In genomic region chr3:135485128-135485899, GRCm38 (mm10) we compare ENCODE assay signal across 8 mouse cellular contexts. TPM values are rescaled to one million over a fixed set of nuclear protein-coding genes. Genes with fewer than 3 reads are reported as not detected.
DNase-seq lines count a peak whose midpoint lies in the region; ATAC-seq and TF ChIP-seq lines count a peak whose summit lies in the region.

Manba (plus strand) TSS chr3:135485611.

- WGBS in hindbrain, embryonic 12.5 days: 2% methylated on average over 48 of the region's 48 CpGs

- peak; percentile 89 for DNase-seq in MEL (ENCODE audit: low read depth, low spot score)
- peak; percentile 79 for DNase-seq in cerebellum, adult 9-10 months
- DNase-seq in layer of hippocampus, postnatal 36 days: peak; percentile 61 to 66
- DNase-seq in lung, postnatal 36 days: peak; percentile 87
- DNase-seq in retina, embryonic 14.5 days (ENCODE audit: low spot score): peak; percentile 82
- DNase-seq in thymus, postnatal 36 days: peak; percentile 70 to 72

- no peak for TF ChIP-seq RAD21 in MEL (IDR thresholded peaks at IDR 0.05; ENCODE audit: low read depth, low read length)

- no peaks in the 10 kb centered on the region for H3K27me3 ChIP-seq in MEL (ENCODE audit: control insufficient read depth in 1 of 2, insufficient read depth in 2 of 2, low read length in 2 of 2)
- H3K27me3 ChIP-seq in hindbrain, embryonic 12.5 days: peaks cover 5% of the 10 kb centered on the region; the same call in 1 of the 2 replicates

- no peak for TF ChIP-seq CTCF in MEL (IDR thresholded peaks at IDR 0.05 in 2 of 3, conservative IDR thresholded peaks at IDR 0.05 in 1 of 3; ENCODE audit: control insufficient read depth in 1 of 3, insufficient read depth in 1 of 3, low read depth in 2 of 3, low read length in 3 of 3, poor library complexity in 1 of 3, severe bottlenecking in 1 of 3)

- peak within 1 kb of the TSS; percentile 94 for H3K4me2 ChIP-seq in hindbrain, embryonic 12.5 days (replicated peaks)

- no peaks in the 10 kb centered on the region for H3K9me3 ChIP-seq in MEL (replicated peaks; ENCODE audit: insufficient read depth, low read length)
- no peaks in the 10 kb centered on the region for H3K9me3 ChIP-seq in hindbrain, embryonic 12.5 days (replicated peaks)

- peak; percentile 93 for ATAC-seq in frontal cortex, adult (ENCODE audit: low TSS enrichment)
- ATAC-seq in hindbrain, embryonic 12.5 days (ENCODE audit: low FRiP score): peak; percentile 93

- peak within 1 kb of the TSS; percentile 71 to 97 for H3K4me3 ChIP-seq in MEL (ENCODE audit: control insufficient read depth in 1 of 2, insufficient read depth in 1 of 2, low read depth in 2 of 2, low read length in 2 of 2)
- peak within 1 kb of the TSS; percentile 48 for H3K4me3 ChIP-seq in hindbrain, embryonic 12.5 days

- H3K9ac ChIP-seq in MEL (ENCODE audit: control insufficient read depth, low read depth, low read length, poor library complexity, severe bottlenecking): peak within 1 kb of the TSS; percentile 69
- H3K9ac ChIP-seq in hindbrain, embryonic 12.5 days: peak within 1 kb of the TSS; percentile 58

- TF ChIP-seq EP300 in MEL (IDR thresholded peaks at IDR 0.05; ENCODE audit: low read depth in 1 of 2, low read length in 2 of 2): 0 out of 4 replicates have a peak, but pooled peaks of 1 of the 2 experiments have one; percentile 3

- peaks cover 3% of the 10 kb centered on the region; the same call in 1 of the 2 replicates for H3K79me2 ChIP-seq in MEL (ENCODE audit: control insufficient read depth, insufficient read depth, low read length, poor library complexity)

- peak within 1 kb of the TSS; percentile 2; the same call in 1 of the 2 replicates for H3K27ac ChIP-seq in MEL (ENCODE audit: control insufficient read depth, low read depth, low read length)
- H3K27ac ChIP-seq in hindbrain, embryonic 12.5 days: no peak within 1 kb of the TSS

- H3K36me3 ChIP-seq in MEL (ENCODE audit: control insufficient read depth in 1 of 2, insufficient read depth in 2 of 2, low read length in 2 of 2): peaks cover 0 to 7% of the 10 kb centered on the region in 2 experiments; a peak in 2 of 4 replicates
- no peaks in the 10 kb centered on the region for H3K36me3 ChIP-seq in hindbrain, embryonic 12.5 days

- H3K4me1 ChIP-seq in MEL (ENCODE audit: control insufficient read depth in 1 of 2, insufficient read depth in 2 of 2, low read length in 2 of 2): peaks cover 8 to 13% of the 10 kb centered on the region in 2 experiments
- peaks cover 9% of the 10 kb centered on the region for H3K4me1 ChIP-seq in hindbrain, embryonic 12.5 days

- TF ChIP-seq POLR2A in MEL (IDR thresholded peaks at IDR 0.05; ENCODE audit: control insufficient read depth in 1 of 2, insufficient read depth in 1 of 2, low read depth in 1 of 2, low read length in 2 of 2, poor library complexity in 1 of 2): peak; percentile 66 to 72

TF ChIP-seq in MEL, 35 proteins besides CTCF, POLR2A, EP300 and RAD21:
- TF ChIP-seq UBTF (IDR thresholded peaks at IDR 0.05; ENCODE audit: borderline replicate concordance, insufficient read depth, low read depth, low read length): no peak
- peak; percentile 74 for TF ChIP-seq SIN3A (IDR thresholded peaks at IDR 0.05; ENCODE audit: low read length)
- TF ChIP-seq USF2 (IDR thresholded peaks at IDR 0.05; ENCODE audit: borderline replicate concordance in 1 of 2, insufficient read depth in 1 of 2, low read depth in 1 of 2, low read length in 2 of 2): no peak
- TF ChIP-seq E2F4 (IDR thresholded peaks at IDR 0.05; ENCODE audit: borderline replicate concordance, low read depth, low read length): no peak
- TF ChIP-seq ETS1 (IDR thresholded peaks at IDR 0.05; ENCODE audit: low read depth, low read length): 0 out of 2 replicates have a peak, but pooled peaks have one; percentile 21
- peak; percentile 62 for TF ChIP-seq NELFE (IDR thresholded peaks at IDR 0.05; ENCODE audit: low read depth, low read length)
- no peak for TF ChIP-seq MYB (IDR thresholded peaks at IDR 0.05; ENCODE audit: low read depth, low read length)
- no peak for TF ChIP-seq CHD2 (IDR thresholded peaks at IDR 0.05; ENCODE audit: low read length)
- TF ChIP-seq MAFK (IDR thresholded peaks at IDR 0.05; ENCODE audit: borderline replicate concordance, low read depth, low read length): no peak
- TF ChIP-seq TAL1 (IDR thresholded peaks at IDR 0.05; ENCODE audit: low read length): no peak
- peak; percentile 28 for TF ChIP-seq ELF1 (IDR thresholded peaks at IDR 0.05; ENCODE audit: low read depth, low read length)
- TF ChIP-seq NRF1 (IDR thresholded peaks at IDR 0.05; ENCODE audit: insufficient read depth, low read depth, low read length, poor library complexity, severe bottlenecking): no peak
- no peak for TF ChIP-seq RCOR1 (IDR thresholded peaks at IDR 0.05; ENCODE audit: low read depth, low read length)
- TF ChIP-seq MAZ (IDR thresholded peaks at IDR 0.05; ENCODE audit: low read depth, low read length): no peak; the same call in 1 of the 2 replicates
- TF ChIP-seq KAT2A (conservative IDR thresholded peaks at IDR 0.05; ENCODE audit: low read depth, low read length): no peak
- TF ChIP-seq BHLHE40 (IDR thresholded peaks at IDR 0.05; ENCODE audit: borderline replicate concordance, low read depth, low read length): no peak
- TF ChIP-seq HCFC1 (IDR thresholded peaks at IDR 0.05; ENCODE audit: low read depth, low read length): peak; percentile 39
- TF ChIP-seq ZNF384 (IDR thresholded peaks at IDR 0.05; ENCODE audit: low read depth, low read length): no peak
- no peak for TF ChIP-seq POLR2AphosphoS5 (IDR thresholded peaks at IDR 0.05; ENCODE audit: borderline replicate concordance, low read depth, low read length)
- peak; percentile 83 for TF ChIP-seq MAX (IDR thresholded peaks at IDR 0.05; ENCODE audit: low read length)
- no peak for TF ChIP-seq MEF2A (IDR thresholded peaks at IDR 0.05; ENCODE audit: extremely low read depth, insufficient replicate concordance, low read depth, low read length, poor library complexity, severe bottlenecking)
- no peak; the same call in 1 of the 2 replicates for TF ChIP-seq POLR2AphosphoS2 (IDR thresholded peaks at IDR 0.05; ENCODE audit: low read length)
- peak; percentile 86 for TF ChIP-seq MYC (IDR thresholded peaks at IDR 0.05; ENCODE audit: low read depth, low read length)
- no peak for TF ChIP-seq GABPA (IDR thresholded peaks at IDR 0.05; ENCODE audit: low read depth, low read length)
- TF ChIP-seq ZKSCAN1 (IDR thresholded peaks at IDR 0.05; ENCODE audit: low read depth, low read length): no peak
- peak; percentile 79 for TF ChIP-seq USF1 (IDR thresholded peaks at IDR 0.05; ENCODE audit: low read depth, low read length)
- TF ChIP-seq SMC3 (IDR thresholded peaks at IDR 0.05; ENCODE audit: low read depth, low read length): no peak
- no peak for TF ChIP-seq CHD1 (IDR thresholded peaks at IDR 0.05; ENCODE audit: low read depth, low read length)
- peak; percentile 93 for TF ChIP-seq MXI1 (IDR thresholded peaks at IDR 0.05; ENCODE audit: low read depth, low read length)
- TF ChIP-seq JUND (IDR thresholded peaks at IDR 0.05; ENCODE audit: low read depth, low read length): no peak
- no peak for TF ChIP-seq GATA1 (IDR thresholded peaks at IDR 0.05; ENCODE audit: low read depth, low read length)
- peak; percentile 73 for TF ChIP-seq ZMIZ1 (IDR thresholded peaks at IDR 0.05; ENCODE audit: low read depth, low read length)
- TF ChIP-seq ZC3H11A (IDR thresholded peaks at IDR 0.05; ENCODE audit: low read depth, low read length): no peak
- no peak for TF ChIP-seq TBP (IDR thresholded peaks at IDR 0.05; ENCODE audit: low read depth, low read length)
- TF ChIP-seq TCF12 (IDR thresholded peaks at IDR 0.05; ENCODE audit: low read depth, low read length): 0 out of 2 replicates have a peak, but pooled peaks have one; percentile 27

RNA-seq across cellular contexts. Expression of gene Manba, which starts in this region (rescaled TPM):
- 8.1 and 9.1 TPM in 2 replicates for total RNA-seq in MEL (2012; rRNA removed)
- polyA plus RNA-seq in MEL (2012; ENCODE audit: insufficient read depth in 1 of 2, insufficient read length in 2 of 2, low read depth in 1 of 2, low replicate concordance in 2 of 2, missing spikeins in 1 of 2): 10 to 100 TPM in 1 of 2 experiments, not detected in 1; 10.6 TPM
- polyA plus RNA-seq in hindbrain, embryonic 12.5 days (2016; fragmentation: Nextera tagmentation; extraction: Ambion mirVana): 5.7 and 6.1 TPM in 2 replicates
- 1 to 10 TPM; 7.6 to 8.2 TPM for total RNA-seq in layer of hippocampus, postnatal 36 days (2021)
